Mouse (Mus musculus): ENCODE measurements around the gene Ucp2.

Ucp2 gene

GRCm38 (mm10) chr7:100493117-100493483 is at the start of gene Ucp2:
Gene Ucp2, plus strand, starts transcription at chr7:100493337.
- DNase-seq, result peak; percentile 52

- no peak for DNase-seq
Observed at GRCm38 (mm10) chr7:100443728-100444127, 49.4 kb upstream of the Ucp2 start.

- DNase-seq, result no peak
Observed at GRCm38 (mm10) chr7:100446271-100446670, 46.9 kb upstream of the Ucp2 start.

GRCm38 (mm10) chr7:100448530-100448929 is 44.6 kb upstream of the Ucp2 start:
- no peak for DNase-seq

DNA sequence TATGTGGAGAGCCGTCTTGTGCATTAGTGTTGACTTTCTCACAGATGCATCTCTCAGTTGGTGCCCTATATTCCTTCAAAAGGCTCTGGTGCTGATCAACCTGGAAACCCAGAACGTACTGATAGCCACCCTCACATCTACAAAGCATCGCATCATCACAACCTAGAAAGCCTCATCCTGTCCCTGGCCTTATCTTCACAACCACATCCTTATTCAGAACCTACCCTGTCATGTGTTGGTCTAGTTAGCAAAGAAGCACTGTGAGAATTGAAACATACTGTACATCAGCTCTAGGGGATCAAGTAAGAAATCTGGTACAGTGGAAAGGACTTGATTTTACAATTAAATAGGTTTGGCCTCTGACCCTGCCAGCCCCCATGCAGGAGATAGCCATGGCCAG is 44.2 kb upstream of the Ucp2 start:
- DNase-seq, result no peak

DNA sequence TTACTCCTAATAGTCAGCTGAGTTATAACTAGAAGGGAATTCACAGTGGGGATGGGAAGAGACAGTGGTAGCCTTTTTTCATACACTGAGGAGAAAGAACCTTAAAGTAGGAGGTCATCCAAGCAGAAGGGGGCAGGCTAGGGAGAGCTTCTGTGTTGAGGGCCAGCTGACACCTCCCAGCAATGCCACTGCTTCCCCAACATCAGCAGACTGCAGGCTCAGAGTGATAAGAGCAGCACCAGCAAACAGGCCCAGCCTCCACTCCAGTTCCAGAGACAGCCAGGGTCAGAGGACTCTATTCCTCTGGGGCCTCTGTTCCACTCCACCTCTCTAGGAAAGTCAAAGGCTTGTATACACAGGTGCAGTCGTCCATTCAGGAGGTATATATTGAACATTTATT is 35.0 kb upstream of the Ucp2 start:
- DNase-seq, result no peak

DNA sequence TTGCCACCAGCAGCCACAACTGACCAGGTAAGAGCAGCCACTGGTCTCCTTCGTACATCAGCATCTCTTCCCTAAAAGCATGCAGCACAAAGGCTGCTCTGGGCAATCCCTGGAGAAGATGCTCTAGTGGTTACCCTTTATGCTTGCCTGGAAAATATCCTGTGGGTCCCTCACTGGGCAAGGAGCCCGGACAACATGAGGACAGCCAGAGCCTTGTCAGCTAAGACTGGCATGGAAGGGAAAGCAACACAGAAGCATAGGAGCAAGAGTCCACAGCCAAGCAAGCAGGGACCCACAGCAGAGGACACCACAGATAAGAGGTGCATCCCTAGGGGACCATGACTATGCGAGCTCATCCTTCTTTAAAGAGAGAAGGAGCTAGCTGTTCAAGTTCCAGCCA is 33.3 kb upstream of the Ucp2 start:
- DNase-seq, result no peak

- DNase-seq, result peak; percentile 84
Observed at GRCm38 (mm10) chr7:100461621-100462151, 31.5 kb upstream of the Ucp2 start.

GRCm38 (mm10) chr7:100463194-100463593 is 29.9 kb upstream of the Ucp2 start:
- DNase-seq, result no peak

DNA sequence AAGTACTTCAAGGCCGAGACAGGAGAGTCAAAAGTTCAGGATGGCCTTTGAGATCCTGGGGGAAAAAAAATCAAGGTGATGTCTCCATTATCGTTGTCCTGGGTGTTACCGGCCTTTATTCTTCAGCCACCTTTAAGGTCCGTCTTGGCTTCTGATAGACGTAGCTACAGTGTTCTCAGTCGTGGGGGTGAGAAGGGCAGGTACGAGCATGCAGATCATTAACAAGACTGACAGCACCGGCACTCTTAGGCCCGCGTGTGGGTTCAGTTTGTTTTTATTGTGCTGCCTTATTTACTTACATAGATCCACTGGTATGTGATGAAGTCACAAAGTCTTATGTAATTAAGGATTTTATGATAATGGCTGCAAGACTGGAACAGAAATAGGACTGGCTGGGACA is 29.4 kb upstream of the Ucp2 start:
- DNase-seq, result no peak

GRCm38 (mm10) chr7:100464248-100464647 is 28.9 kb upstream of the Ucp2 start:
- no peak for DNase-seq

GRCm38 (mm10) chr7:100465248-100465647 is 27.9 kb upstream of the Ucp2 start:
- no peak for DNase-seq

DNA sequence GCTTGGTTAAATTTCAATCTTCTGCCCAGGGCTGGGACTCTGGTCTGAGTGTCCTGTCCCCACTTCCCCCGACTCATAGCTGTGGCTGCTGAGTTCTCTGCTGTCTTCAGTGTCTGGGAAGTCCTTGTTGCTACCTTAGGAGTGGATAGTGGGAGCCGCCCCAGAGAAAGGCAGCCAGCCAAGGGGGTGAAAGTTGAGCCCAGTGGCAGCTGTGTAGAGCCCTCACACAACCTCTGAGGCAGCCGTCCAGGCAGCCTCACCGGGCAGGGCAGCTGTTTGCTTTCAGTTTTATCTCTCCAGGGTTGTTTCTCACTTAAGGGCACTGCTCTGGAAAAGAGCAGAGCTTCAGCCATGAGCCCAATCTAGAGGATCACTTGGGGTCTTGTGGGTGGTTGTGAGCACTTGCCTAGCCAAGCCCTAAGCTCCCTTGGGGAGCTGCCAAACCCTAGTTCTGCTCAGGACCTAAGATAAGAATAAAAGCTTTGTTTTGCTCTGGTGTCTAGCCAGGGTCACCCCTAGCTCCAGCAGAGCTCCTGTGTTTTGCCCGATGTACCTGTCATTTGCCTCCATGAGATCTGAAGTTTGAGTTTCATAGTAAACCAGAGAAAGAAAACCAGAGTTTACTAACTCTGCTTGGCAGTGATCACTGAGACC is 27.4 kb upstream of the Ucp2 start:
- DNase-seq, result no peak

DNA sequence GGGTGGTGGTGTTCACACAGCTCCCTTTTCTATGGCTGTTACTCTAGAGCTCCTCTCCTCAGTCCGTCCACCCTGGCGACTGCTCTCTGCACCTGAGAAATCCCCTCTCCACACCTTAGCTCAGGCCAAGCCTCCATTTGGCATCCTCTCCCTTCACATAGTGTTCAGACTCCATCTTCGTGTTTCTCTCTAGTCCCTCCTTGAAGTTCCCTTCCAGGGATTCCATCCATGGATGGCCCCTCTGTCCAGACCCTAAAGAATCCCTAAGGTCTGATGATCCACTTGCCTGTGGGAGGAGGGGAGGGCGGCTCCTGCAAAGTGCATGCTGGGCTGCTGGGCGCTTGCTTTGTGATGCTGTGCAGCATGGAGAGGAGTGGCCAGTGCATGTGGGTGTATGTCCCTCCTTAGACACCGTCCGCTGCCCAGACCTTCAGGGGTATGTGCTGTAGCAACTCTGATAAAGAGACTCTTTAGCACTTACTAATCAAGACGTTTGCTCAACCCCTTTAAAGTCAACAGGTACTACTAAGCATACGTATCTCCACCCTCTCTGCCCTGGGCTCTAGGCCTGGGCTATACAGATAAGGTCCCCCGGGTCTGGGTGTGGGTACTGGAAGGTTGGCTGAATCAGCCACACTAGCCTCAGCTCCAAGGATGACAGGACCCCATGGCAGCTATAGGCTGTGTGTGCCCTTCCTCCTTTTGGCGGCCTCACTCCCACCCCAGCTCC is 26.2 kb upstream of the Ucp2 start:
- no peak for DNase-seq

GRCm38 (mm10) chr7:100468761-100469160 is 24.4 kb upstream of the Ucp2 start:
- no peak for DNase-seq

GRCm38 (mm10) chr7:100469502-100469901 is 23.6 kb upstream of the Ucp2 start:
- no peak for DNase-seq

GRCm38 (mm10) chr7:100470796-100471406 is 22.2 kb upstream of the Ucp2 start:
- DNase-seq, result no peak

DNA sequence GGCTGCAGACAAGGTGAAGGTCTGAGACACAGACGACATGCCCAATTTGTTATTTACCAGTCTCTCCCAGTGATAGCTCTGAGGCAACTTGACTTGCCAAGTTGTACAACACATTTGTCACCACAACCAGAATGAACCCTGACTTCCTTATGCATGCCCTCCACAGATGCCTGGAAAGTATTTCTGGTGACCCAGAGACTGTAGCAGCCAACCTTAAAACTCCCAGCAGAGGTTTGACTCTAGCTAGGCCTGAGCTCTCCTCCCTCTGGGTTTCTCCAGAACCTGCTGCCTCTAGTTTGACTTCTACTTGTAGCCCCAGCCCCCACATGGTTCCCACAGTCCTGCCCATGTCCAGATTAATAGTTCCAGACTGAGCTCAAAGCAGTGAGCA is 21.7 kb upstream of the Ucp2 start:
- DNase-seq, result no peak

DNA sequence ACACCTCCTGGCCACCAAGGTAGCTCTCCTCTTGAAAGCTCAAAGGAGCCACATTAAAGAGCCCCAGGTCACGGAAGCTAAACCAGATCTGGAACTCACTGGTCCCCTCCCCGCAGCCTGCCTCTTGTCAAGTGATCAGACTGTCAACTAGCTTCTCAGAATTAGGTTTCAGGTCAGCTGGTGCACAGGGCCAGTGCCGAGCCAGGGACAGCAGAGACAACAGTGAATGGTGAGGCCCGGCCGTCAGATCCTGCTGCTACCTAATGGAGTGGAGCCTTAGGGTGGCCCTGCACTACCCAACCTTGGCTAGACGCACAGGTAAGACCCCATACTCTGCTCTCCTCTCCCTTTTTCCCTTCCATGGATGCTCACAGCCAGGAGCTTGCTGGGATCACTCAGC is 20.4 kb upstream of the Ucp2 start, which contains the start of gene Ucp3:
Gene Ucp3, plus strand, starts transcription at position 214 of the 400 bp plus-strand sequence.
- DNase-seq, result no peak

GRCm38 (mm10) chr7:100473846-100474454 is 19.2 kb upstream of the Ucp2 start:
- DNase-seq, result no peak

DNA sequence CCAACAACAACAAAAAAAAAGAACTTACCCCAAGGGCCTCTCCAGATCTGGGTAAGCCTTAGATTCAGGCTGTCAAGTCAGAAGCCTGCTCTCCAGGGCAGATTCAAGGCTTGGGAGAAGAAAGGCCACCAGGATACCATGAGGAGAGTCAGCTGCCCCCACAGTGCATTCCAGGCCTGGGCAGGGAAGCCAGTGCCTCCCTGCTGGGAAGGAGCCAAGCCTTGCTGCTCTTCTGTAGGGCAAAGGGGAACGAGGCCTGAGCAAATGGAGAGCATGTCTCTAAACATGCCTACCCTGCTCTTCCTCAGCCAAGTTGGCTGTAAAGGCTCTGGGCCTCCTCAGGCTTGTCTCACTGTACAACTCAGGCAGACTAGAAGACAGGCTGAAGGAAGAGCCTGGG is 18.5 kb upstream of the Ucp2 start:
- no peak for DNase-seq

DNA sequence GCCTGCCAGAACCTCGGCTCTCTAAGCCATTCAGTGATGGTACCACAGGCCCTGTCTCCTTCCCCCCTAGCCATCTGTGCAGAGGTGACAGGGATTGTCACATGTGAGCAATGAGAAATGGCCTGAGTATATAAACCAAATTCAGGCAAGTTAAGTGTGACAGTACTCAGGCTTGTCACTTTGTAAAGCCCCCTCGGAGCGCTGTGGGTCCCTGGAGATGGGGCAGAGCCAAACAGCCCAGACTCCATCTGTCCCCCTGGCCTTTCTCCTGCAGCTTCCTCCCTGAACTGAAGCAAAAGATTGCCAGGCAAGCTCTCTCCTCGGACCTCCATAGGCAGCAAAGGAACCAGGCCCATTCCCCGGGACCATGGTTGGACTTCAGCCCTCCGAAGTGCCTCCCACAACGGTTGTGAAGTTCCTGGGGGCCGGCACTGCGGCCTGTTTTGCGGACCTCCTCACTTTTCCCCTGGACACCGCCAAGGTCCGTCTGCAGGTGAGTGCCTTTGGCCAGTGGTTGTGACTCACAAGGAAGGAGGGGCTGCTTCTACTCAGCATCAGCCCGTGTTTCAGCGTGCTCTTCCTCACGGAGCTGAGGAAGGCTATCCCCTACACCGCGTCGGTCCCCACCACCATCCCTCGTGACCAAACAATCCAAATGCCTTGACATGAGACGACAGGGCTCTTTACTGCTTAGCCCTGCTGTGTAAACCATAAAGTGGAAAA is 13.9 kb upstream of the Ucp2 start:
- no peak for DNase-seq

GRCm38 (mm10) chr7:100479823-100480164 is 13.3 kb upstream of the Ucp2 start:
- DNase-seq, result no peak
